Mouse (Mus musculus) forebrain, embryonic 15.5 days (tissue): ENCODE measurements around the gene Mblac2. TPM values are rescaled to one million over a fixed set of nuclear protein-coding genes. Genes with fewer than 3 reads are reported as not detected.

ENCODE experiments used
- ATAC-seq: fragments of 200-750 bp; cut with Nextera tagmentation; replicated peaks from 2 replicates; pipeline ENCODE4 v1.8.0; 2017; ENCODE audit warnings: mild to moderate bottlenecking, moderate TSS enrichment, moderate library complexity
- H3K27ac ChIP-seq: fragments of 300-500 bp; sonication (generic); replicated peaks from 2 replicates; pipeline ENCODE4 v1.5.1; 2015; ENCODE audit warnings: mild to moderate bottlenecking, inconsistent platforms
- H3K27me3 ChIP-seq: fragments of 300-500 bp; sonication (generic); 2 replicates; pipeline ENCODE4 v1.6.1; 2015; ENCODE audit warnings: inconsistent platforms
- H3K36me3 ChIP-seq: fragments of 300-500 bp; sonication (generic); 2 replicates; pipeline ENCODE4 v1.6.1; 2015; ENCODE audit warnings: mild to moderate bottlenecking, inconsistent platforms
- H3K4me1 ChIP-seq: fragments of 300-500 bp; sonication (generic); 2 replicates; pipeline ENCODE4 v1.6.1; 2015; ENCODE audit warnings: inconsistent platforms
- H3K4me2 ChIP-seq: fragments of 300-500 bp; sonication (generic); replicated peaks from 2 replicates; pipeline ENCODE4 v1.6.1; 2015; ENCODE audit warnings: mild to moderate bottlenecking, inconsistent platforms
- H3K4me3 ChIP-seq: fragments of 300-500 bp; sonication (generic); 2 replicates; pipeline ENCODE4 v1.5.1; 2015; ENCODE audit warnings: mild to moderate bottlenecking, inconsistent platforms
- H3K9ac ChIP-seq: fragments of 300-500 bp; sonication (generic); replicated peaks from 2 replicates; pipeline ENCODE4 v1.6.1; 2015; ENCODE audit warnings: mild to moderate bottlenecking, inconsistent platforms
- H3K9me3 ChIP-seq: fragments of 300-500 bp; sonication (generic); 2 replicates; pipeline ENCODE4 v1.6.1; 2016; ENCODE audit warnings: inconsistent platforms
- WGBS: fragments of 180-500 bp; shearing (Covaris S2); methylation state at CpG from one replicate; pipeline ENCODE4 v1.1.7; 2015; ENCODE audit warnings: mixed read lengths; 5-methylcytosine and 5-hydroxymethylcytosine counted together
- polyA plus RNA-seq: library from polyadenylated mRNA; unstranded; fragments of >200 nt; fragmentation: Nextera tagmentation; extraction: Ambion mirVana; gene quantifications from 2 replicates; pipeline ENCODE4 v1.2.1, GENCODE M21; 2015

Mblac2 gene
- polyA plus RNA-seq, 1 experiment from 2014 or later = 28.1 TPM

DNA sequence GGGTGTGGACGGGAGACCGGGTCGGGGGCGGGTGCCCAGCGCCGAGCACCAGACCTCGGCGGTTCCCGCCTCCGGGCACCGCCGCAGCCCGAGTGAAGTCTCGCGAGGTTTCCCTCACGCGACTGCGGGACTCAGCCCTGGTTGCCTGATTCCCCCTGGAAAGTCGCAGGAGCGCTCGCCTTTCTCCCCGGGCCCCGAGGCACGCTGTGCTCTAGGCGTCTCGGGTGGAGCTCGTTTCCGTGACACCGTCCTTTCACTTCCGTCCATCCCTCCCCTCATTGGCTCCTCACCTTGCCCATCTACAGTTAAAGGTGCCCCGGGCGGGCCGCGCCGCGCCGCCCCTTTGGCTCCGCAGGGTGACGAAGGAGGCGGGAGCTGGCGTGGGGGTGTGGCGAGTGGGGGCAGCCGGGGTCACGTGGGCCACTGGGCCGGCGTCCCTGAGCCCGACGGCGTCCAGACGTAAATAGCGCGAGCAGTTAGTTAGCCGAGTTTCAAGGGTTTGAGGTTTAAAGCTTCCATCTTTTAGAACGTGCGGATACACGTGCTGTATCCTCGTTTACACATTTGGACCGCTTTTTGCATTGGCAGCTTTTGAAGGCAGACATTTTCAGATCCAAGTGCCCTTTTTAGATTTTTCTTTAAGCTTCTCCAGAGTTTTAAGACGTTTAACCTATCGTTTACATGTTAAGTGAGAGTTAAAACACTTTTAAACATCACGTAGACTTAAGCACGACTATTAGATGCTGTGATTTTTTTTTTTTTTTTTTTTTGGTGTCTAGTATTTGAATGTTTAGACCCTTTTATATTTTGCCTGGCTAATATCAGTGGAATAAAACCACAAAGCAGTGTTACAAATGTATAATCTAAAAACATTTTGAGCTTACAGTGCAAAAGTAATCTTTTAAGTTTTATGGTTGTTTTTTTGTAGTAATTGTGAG lies 72.5 kb downstream of the Mblac2 start:
- under 1% methylated on average over 62 of the region's 62 CpGs for WGBS
- peak overlapping the region; percentile 80 for H3K9ac ChIP-seq
- H3K4me1 ChIP-seq = peaks cover 29% of the 10 kb centered on the region
- peak; percentile 98 for ATAC-seq
- H3K4me2 ChIP-seq = peak overlapping the region; percentile 52
- no peaks in the 10 kb centered on the region for H3K27me3 ChIP-seq
- peak overlapping the region; percentile 64 for H3K4me3 ChIP-seq
- H3K9me3 ChIP-seq = no peaks in the 10 kb centered on the region
- H3K36me3 ChIP-seq = peaks cover 11% of the 10 kb centered on the region
- peak overlapping the region; percentile 99 for H3K27ac ChIP-seq

DNA sequence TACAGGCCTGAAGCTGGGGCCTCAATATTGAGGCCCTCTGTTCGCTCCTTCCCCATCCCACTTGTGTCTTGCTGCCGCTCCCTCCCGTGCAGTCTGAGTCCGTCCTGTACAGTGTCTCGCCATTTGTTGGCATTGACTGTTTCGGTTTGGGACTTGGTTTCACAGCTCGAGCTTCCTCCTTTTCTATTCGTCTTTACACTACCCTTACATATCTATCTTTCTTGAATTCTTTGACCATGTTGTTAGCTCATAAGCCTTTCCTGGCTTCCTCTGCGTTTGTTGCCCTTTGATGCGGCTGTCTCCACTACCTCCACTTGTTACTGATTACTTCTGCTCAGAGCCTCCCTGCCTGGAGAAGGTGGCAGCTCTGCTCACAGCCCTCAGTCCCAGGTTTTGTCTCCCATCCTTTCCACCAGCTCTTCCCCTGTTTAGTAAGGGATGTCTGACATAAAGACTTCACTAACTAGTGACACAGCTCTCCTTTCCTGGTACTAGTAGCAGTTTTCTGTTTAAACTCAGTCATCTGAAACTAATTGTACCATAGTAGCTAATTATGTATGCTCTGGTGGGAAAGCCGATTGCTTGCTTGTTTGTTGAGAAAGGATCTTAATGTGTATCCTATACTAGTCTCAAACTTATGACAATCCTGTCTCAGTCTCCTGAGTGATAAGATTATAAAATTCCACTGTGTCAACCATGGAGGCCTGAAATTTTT lies 74.8 kb downstream of the Mblac2 start:
- no peak for ATAC-seq
- H3K9ac ChIP-seq = peak overlapping the region; percentile 43
- H3K27ac ChIP-seq = peak overlapping the region; percentile 47

DNA sequence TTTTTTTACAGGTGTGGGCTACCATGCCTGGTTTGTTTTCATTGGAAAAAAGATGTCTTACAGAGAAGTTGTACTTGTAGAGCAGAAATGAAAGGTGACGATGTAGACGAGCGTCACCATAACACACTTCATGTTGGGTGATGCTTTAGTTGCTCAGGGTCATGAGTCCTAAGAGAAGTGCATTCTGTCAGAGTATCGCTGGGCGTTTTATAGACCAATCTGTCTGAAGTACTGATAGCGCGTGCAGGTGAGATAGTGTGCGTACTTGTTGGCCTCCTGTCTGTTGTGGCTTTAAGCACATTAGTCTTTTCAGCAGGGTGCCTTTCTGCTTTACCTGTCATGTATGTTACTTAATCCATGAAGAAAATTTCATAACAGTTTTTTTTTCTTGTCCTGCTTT lies 79.0 kb downstream of the Mblac2 start:
- H3K36me3 ChIP-seq = peaks cover 28% of the 10 kb centered on the region
- H3K4me3 ChIP-seq = no peak overlapping the region
- H3K4me1 ChIP-seq = peaks cover 14% of the 10 kb centered on the region
- H3K9me3 ChIP-seq = no peaks in the 10 kb centered on the region
- no peaks in the 10 kb centered on the region for H3K27me3 ChIP-seq
- ATAC-seq = no peak
- H3K4me2 ChIP-seq = no peak overlapping the region
- 94% methylated on average over 8 of the region's 8 CpGs for WGBS
- H3K27ac ChIP-seq = no peak overlapping the region
- no peak overlapping the region for H3K9ac ChIP-seq

More for the DNA sequence above, 74.8 kb downstream of the Mblac2 start:
- 31% methylated on average over 11 of the region's 11 CpGs for WGBS
- Histone ChIP-seq H3K9me3 (no peaks in the 10 kb centered on the region), H3K4me1 (peaks cover 29% of the 10 kb centered on the region), H3K4me2 (peak overlapping the region; percentile 42), H3K4me3 (peak overlapping the region; percentile 19), H3K27me3 (no peaks in the 10 kb centered on the region), H3K36me3 (peaks cover 24% of the 10 kb centered on the region)

DNA sequence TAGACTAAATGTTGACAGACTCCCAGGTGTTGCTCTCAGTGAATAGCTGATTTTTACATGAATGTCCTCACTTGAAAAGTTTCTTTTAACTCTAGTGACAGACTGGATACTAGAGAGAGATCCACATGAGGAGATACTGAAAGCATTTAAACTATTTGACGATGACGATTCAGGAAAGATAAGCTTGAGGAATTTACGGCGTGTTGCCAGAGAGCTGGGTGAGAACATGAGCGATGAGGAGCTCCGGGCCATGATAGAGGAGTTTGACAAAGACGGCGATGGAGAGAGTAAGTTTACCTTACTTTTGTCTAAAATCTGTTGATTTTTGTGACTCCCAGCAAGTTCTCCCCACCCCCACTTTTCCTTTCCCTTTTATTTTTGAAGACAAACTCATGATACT lies 80.7 kb downstream of the Mblac2 start:
- 93% methylated on average over 8 of the region's 8 CpGs for WGBS
- Histone ChIP-seq H3K9ac (no peak overlapping the region), H3K9me3 (no peaks in the 10 kb centered on the region), H3K4me3 (no peak overlapping the region), H3K36me3 (peaks cover 28% of the 10 kb centered on the region), H3K4me1 (no peaks in the 10 kb centered on the region; the same call in 1 of the 2 replicates), H3K4me2 (no peak overlapping the region), H3K27ac (no peak overlapping the region), H3K27me3 (no peaks in the 10 kb centered on the region)
- ATAC-seq = no peak

DNA sequence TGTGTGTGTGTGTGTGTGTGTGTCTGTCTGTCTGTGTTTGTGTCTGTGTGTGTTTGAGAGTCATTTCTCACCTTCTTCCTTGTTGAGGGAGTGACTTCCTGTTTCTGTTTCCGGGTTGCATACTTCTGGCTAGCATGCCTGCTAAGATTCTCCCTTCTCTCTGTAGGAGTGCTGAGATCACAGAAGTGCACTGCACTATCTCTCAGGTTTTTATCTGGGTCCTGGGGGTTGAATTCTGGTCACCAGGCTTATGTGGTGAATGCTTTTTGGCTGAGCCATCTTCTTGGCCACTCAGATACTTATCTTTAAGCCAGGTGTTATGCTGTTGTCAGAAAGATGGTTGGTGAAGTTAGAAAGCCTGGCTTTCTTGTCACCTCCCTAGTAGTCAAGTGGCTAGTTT lies 82.7 kb downstream of the Mblac2 start:
- Histone ChIP-seq H3K4me3 (no peak overlapping the region), H3K4me1 (no peaks in the 10 kb centered on the region), H3K9me3 (no peaks in the 10 kb centered on the region), H3K4me2 (no peak overlapping the region), H3K9ac (no peak overlapping the region), H3K36me3 (peaks cover 18% of the 10 kb centered on the region), H3K27ac (no peak overlapping the region), H3K27me3 (no peaks in the 10 kb centered on the region)
- WGBS = 80% methylated on average over 1 of the region's 1 CpGs
- no peak for ATAC-seq

DNA sequence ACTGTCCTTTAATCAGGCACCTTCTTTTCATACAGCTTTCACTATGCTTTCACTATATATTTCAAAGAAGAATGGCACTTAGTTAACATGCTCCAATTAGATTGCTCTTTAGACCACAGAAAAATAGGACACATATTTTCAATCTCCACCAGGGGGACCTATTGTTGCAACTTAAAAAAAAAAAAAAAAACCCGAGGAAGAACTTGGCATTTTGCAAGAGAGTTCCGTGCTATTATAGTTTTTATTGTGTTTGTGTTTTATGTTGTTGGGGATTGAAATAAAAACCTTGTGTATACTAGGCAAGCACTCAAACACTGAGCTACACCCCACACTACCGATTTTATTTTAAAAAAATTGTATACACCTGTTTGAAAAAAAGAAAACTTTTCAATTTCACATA lies 90.0 kb downstream of the Mblac2 start:
- no peak for ATAC-seq
- Histone ChIP-seq H3K36me3 (0 out of 2 replicates have a peak, but pooled peaks cover 2% of the 10 kb centered on the region), H3K9ac (no peak overlapping the region), H3K4me2 (no peak overlapping the region), H3K27ac (no peak overlapping the region), H3K9me3 (no peaks in the 10 kb centered on the region), H3K4me3 (no peak overlapping the region), H3K27me3 (no peaks in the 10 kb centered on the region), H3K4me1 (no peaks in the 10 kb centered on the region)
- WGBS = 36% methylated on average over 3 of the region's 3 CpGs

Other genes starting within 250 kb of the Mblac2 start
- 16.1 and 17.3 TPM in 2 replicates for gene Adgrv1, start 78.2 kb upstream of the Mblac2 start, polyA plus RNA-seq
- gene Lysmd3, start 53.7 kb upstream of the Mblac2 start, polyA plus RNA-seq = 20.7 and 23.6 TPM in 2 replicates
- 3.8 and 4.0 TPM in 2 replicates for gene Polr3g, start 328 bp upstream of the Mblac2 start, polyA plus RNA-seq
- 266 and 271 TPM in 2 replicates for gene Cetn3, start 71.7 kb downstream of the Mblac2 start, polyA plus RNA-seq